Mouse (Mus musculus): ENCODE measurements around the gene S100a5.

- TF ChIP-seq ZNF384 (IDR thresholded peaks at IDR 0.05; ENCODE audit: low read depth, low read length), result no peak
- no peak for TF ChIP-seq UBTF (IDR thresholded peaks at IDR 0.05; ENCODE audit: low read depth, low read length)
- TF ChIP-seq MYC (IDR thresholded peaks at IDR 0.05; ENCODE audit: low read depth, low read length), result no peak
- no peak for TF ChIP-seq EP300 (IDR thresholded peaks at IDR 0.05; ENCODE audit: low read length)
- TF ChIP-seq NELFE (IDR thresholded peaks at IDR 0.05; ENCODE audit: low read depth, low read length), result no peak
- no peak for TF ChIP-seq SIN3A (IDR thresholded peaks at IDR 0.05; ENCODE audit: low read length)
- TF ChIP-seq POLR2A (IDR thresholded peaks at IDR 0.05; ENCODE audit: low read depth, low read length), result no peak
- no peak for TF ChIP-seq CTCF (conservative IDR thresholded peaks at IDR 0.05 in 1 of 2, IDR thresholded peaks at IDR 0.05 in 1 of 2; ENCODE audit: low read depth in 2 of 2, low read length in 2 of 2)
- TF ChIP-seq IRF4 (IDR thresholded peaks at IDR 0.05; ENCODE audit: low read depth, low read length), result no peak
- TF ChIP-seq TCF12 (IDR thresholded peaks at IDR 0.05; ENCODE audit: low read depth, low read length), result no peak
- no peak for TF ChIP-seq MAX (IDR thresholded peaks at IDR 0.05; ENCODE audit: low read length)
Measured at GRCm38 (mm10) chr3:90615911-90616310, 7.6 kb downstream of the S100a5 start.

Data from CH12.LX (cell line).